Mouse (Mus musculus) frontal cortex, postnatal 14 days (tissue): Measurements from ENCODE around the gene Gucy1a1.
A peak's percentile ranks its signal among the peaks of the same experiment; 100 is the strongest.
"Not testable (repeated sequence)": the region's sequence is repeated elsewhere in the genome, so short reads cannot be mapped to it uniquely, and the experiment has no call there.

Experiments
- DNase-seq, 2 experiments: peaks; one replicate each; pipeline ENCODE4 v3.0.0; 2022; ENCODE audit warnings: low spot score in 2 of 2

Gucy1a1 gene

DNA sequence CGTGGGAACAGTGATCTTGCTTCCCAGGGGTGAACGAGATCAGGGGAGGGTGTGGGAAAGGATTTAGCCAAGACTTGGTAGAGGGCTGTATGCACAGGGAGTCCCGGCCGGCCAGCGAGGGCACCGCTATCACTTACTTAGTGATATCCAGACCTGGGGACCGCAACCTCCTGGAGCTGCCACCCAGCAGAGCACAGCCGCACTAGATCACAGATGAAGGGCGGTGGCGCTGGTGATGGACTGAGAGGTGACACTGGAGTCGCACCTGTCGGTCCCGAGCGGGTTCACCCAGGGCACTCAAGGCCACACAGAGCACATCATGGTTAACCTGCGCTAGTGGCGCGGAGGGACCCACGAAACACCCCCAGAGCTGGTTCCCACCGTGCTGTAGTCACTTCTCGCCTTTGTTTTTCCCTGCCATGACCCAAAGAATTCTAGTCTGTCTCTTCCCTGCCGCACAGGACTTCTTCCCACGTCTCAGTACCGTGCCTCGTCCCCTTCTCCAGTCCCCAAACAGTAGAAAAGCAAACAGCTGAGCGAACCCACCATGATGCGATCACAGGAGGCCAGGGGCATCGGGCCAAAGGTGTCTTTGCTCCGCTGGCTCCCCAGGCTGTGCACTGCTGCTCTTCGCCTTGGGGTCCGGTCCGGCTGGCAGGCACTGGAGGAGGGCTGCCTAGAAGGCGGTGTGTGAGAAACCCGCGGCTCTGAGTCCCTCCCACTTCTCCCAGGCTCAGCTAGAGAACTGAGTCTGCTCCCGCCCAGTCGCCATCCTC, at the start of gene Gucy1a1:
Gucy1a1 (minus strand) TSS at position 664 of the 776 bp plus-strand sequence.
- peak; percentile 50 to 56 for DNase-seq

DNA sequence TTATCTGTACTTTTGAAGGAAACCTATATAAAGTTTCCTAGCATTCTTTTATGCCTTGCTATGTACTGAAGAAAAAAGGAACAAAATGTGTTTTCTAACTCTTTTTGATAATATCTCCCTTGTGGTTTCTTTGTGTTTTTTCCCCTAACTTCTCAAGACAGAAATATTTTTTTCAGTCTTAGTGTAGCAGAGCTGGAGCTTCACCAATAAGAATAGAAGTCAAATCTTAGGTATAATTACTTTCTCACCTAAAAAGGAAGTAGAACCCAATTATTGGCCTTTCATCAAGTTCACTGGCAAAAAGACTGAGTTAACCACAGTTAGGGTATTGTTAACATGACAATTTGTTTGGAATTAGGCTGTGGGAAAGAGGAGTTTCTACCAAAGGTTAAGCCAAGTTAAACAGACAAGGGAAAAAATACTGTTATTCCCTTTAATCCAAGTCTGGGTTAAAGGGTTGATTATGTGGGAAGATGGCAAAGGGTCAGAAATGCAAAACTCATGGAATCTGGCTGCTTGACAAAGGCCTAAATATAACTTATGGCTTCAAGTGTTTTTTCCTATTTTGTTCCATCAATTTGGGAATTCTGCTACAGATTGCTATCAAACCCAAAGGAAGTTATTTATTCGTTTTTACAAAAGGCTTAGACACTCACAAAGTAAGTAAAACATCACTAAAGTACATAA, 46.1 kb upstream of the Gucy1a1 start:
- no peak for DNase-seq

DNA sequence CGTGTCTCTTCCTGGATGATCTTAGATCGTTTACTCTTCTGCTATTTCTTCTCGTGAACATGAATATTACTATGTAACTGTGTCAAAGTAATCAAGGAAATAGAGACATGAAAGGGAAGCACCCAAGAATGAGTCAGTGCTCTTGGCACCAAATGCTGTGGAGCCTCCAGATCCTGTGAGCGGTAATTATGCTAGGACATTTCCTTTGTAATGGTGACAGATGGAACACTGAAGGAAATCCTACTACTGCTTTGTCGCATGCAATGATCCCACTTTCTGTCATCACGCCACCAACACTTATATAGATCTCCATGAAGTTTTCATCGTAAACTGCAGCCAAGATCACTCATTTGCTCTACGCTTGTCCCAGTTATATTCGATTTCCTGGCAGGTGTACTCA, 40.0 kb upstream of the Gucy1a1 start:
- DNase-seq, result peak; percentile 7 to 8

DNA sequence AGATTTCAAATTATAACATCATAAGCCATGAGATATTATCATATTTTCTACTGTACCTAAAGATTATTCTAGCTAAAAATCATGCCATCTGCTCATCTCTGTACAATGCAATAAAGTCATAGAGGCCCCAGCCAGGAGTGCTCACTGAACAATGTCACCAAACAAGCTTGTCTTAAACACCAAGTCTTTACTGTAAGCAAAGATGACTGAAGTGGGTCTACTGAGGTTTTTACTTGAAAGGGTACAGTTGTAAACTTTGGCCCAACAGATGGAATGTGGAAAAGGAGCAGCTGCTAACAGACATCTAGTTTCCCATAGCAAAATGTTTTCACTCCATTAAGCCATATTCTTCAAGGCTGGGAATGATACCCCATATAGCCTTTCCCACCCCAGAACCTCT, 35.9 kb upstream of the Gucy1a1 start:
- no peak for DNase-seq

DNA sequence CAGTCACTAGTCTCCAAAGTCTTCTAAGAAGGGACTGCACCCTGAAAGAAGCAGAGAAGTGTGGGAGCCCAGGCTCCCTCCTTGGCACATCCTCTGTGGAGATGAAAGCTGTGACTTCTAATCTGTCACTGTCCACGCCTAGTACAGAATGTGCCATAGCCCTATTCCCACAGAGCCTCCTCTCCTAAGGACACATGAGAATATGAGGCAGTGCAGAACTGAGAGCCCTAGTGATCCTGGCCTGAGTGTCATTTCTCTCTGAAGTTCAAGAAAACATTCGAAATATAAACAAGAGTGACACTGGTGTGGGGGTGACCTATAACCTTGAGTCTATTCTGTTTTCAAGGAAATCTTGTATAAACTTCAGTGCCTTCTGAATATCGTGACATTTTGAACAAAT, 34.7 kb upstream of the Gucy1a1 start:
- no peak for DNase-seq

DNA sequence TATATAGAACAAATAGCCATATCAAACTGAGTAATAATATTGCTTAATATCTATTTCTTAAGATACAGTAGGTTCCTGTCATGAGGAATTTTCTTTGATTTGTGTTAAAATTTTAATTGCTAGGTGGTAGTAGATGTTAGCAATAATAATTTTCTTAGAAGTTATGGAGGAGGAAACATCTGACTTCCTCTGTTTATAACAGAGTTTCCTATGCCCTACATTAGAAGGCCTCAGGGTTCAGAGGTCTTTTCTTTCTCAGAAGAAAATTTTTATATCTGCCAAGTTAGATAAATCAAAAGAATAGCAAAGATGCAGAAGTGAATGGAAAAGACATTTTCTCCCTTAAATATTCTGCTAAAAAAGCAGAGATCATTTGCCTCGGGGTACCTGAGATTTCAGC, 29.9 kb upstream of the Gucy1a1 start:
- DNase-seq, result no peak

DNA sequence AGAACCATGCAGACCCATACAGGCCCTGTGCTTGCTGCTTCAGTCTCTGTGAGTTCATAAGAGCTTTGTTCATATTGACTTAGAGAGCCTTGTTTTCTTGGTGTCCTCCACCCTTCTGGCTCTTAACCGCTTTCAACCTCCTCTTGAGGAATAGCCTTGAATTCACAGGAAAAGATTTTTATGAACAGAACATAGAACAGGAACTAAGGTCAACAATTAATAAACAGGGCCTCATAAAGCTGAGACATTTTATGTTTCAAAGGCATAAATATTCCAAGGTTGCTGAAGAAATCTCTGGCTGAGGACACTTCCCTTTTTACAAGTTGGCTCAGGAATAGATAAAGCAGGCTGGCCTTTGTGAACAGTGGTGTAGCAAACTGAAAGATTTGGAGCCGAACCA, 21.5 kb upstream of the Gucy1a1 start:
- DNase-seq, result no peak

DNA sequence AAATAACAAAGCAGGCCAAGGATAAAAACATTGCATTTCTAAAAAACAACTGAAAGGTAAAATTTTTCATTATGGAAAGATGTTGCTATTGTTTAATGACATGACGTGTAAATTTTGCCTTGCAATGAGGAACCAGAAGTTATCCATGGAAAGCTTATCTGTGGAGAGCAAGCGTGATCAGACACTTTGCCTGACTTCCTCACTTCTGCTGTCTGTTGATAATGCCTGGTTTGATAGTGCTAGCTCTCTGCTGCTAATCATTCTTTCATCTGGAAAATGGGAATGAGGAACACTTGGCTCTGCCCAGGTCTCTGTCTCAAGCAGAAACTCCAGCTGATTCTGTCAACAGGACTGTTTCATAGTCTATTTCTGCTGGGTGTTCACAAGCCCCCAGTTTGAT, 20.3 kb upstream of the Gucy1a1 start:
- no peak for DNase-seq

DNA sequence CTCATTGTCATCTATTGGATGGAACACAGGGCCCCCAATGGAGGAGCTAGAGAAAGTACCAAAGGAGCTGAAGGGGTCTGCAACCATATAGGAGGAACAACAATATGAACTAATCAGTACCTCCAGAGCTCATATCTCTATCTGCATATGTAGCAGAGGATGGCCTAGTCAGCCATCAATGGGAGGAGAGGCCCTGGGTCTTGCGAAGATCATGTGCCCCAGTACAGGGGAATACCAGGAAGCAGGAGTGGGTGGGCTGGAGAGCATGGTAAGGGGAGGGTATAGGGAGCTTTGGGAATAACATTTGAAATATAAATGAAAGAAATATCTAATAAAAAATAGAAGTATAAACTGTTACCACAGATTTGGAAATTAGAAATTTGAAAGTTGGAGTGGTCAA, 17.4 kb upstream of the Gucy1a1 start:
- DNase-seq, result not testable (repeated sequence)

DNA sequence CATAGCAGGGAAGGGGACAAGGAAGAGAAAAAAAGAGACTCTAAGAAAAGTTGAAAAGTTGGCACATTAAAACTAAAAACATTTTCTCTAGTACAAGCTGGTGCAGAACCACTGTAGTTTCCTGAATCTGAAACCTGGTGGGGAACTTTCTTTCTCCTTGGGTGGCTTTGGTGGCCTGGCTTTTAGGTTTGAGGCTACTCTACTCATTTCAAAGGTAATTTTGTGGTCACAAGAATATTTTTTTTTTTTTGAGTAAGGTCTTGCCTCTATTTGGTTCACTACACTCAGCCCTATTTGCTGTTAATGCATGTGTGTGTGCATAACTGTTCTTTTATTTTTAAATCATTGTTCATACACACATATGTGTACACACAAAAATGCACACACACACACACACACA, 389 bp upstream of the Gucy1a1 start:
- DNase-seq, result no peak

DNA sequence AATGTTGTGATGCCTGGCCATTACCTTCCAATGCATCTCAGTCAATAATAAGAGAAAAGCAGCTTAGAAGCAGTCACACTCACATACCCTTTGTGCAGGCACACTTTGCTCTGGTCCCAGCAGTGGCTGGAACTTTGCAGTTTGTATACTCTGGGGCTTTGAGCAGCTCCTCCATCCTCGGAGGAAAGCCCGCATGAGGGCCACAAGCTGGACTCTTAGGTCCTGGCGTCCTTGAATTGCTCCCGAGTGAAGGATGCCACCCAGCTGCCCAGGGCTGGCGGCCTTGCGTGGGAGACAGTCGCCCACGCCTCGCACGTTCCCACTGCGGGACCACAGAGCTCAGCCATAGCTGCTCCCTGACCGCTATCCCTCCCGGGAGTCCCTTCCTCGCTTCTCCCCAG, 864 bp downstream of the Gucy1a1 start:
- no peak for DNase-seq

DNA sequence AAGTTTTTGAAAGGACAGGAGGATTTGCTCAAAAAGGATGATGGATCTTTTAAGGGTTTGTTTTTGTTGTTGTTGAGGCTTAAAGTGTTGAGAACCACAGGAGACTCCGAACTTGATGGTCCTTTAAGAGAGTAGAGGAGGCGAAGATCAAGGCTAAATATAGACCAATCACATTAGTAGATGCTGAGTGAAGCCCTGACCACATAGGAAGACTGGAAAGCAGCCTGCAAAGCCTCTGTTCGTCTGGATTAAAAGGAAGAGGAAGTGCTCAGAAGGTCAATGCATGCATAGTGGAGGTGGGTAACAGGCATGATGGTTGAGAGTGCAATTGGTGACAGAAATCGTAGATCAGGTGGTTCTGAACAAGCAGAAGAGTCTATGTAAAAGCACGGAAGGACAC, 4.8 kb downstream of the Gucy1a1 start:
- DNase-seq, result no peak

DNA sequence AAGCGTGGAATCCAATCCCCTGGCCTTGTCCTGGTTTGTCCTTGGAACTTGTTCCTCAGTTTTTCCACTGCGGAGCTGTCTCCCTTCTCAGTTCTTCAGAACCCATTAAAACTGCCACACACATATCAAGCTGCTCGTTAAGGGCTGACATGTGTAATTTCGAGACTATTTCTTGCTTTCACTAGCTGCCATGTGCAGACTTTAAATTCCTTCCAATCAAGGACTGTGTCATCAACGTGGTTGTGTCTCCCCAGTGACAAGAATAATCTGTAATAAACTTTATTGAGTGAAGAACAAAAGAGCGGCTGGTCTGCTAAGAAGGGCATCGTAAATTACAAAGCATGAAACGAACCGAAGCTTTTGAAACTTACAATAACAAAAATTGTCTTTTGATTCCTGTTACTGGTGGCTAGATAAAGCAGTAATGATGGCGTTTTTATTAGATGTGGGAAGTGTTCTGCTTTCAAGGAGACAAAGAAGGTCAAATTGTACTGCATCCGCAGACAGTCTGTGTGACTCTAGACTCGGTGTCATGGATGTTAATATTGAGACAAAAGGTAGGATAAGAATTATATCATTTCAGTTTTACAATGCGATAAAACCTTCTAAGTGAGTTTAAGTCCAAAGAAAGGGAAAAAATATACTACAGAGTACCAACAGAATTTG, 7.5 kb downstream of the Gucy1a1 start:
- no peak for DNase-seq

DNA sequence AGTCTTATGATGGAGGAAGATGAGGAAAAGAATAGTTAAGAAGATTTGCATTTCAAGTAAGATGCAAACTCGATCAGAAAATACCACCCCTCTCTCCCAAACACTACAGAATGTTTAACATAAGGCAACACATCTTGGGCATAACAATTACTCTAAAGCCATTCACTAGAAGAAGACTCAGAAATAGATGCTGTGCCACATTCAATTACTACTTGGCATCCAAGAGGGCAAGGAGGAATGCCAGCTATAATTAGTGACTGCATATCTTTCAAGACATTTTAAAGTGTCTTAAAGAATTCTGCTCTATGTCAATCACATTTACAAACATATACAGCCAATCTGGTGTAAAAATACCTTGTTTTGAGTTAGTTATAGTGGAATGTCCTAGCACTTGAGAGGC, 10.1 kb downstream of the Gucy1a1 start:
- no peak for DNase-seq

DNA sequence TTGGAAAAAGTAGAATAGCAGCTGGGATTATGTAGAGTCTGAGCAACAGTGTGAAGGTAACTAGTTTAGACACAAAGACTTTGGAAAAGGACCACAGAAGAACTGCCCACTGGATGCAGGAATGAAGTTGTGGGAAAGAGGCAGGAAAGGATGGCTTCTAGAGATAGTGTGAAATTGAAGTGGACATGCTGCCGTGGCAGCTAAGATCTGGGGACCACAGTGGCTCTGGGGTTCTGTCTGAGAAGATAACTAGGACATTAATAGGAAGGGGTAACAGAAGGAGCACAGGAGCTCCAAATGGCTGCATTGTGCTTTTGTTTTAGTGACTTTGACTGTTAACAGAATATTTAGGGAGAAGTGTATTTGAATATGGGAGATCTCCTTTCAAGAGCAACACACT, 16.3 kb downstream of the Gucy1a1 start:
- no peak for DNase-seq

DNA sequence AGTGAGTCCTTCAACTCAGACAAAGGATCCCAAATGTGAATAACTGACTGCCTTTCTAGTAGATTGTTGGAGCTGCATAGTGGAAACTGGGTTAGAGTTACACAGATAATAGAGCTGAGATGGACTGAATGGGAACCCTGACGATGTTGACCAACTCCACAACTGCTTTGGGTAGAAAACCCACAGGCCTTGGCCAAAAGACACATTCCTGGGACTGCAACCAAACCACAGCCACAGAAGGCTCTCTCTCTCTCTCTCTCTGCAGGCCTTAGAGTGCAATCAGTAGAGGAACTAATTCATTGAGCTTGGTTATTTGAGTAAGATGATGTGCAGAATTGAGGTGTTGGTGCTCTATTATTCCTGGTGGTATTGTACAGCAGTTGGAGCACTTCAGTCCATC, 21.0 kb downstream of the Gucy1a1 start:
- no peak for DNase-seq

DNA sequence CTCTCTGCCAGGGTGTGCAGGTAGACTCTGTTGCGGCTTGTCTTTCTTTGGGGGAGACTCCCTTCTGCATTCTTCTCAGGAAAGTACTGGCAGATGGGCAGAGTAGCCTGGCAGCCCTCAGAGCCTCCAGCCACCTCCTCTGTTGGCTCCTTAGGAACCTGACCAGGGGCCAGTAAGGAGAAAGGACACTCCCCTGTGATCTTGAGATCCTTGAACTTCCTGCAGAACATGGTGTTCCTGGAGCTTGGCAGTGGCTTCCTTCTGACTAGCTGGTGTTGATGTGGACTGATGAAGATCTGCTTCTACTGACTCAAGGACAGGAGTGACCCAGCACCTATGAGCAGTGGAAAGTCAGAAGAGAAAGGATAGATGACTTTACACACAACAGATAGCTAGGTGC, 26.7 kb downstream of the Gucy1a1 start:
- no peak for DNase-seq

DNA sequence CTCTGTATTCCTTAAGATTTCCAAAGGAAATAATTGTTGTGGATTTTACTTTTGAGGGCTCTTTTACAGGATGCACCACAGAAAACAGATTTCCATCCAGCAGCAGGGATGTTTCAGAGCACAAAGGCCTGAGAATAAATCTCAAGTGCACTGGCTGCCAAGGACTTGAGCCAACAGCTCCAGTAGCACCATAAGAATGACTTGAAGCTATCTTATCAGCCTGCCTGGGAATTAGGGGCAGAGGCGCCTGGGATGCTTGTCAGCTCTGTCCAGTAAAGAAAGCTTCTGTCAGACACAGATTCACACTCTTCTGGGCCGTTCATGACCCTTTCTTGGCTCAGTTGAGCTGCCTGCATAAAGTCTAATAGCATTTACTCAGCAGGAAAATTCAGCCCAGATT, 33.1 kb downstream of the Gucy1a1 start:
- DNase-seq, result no peak

DNA sequence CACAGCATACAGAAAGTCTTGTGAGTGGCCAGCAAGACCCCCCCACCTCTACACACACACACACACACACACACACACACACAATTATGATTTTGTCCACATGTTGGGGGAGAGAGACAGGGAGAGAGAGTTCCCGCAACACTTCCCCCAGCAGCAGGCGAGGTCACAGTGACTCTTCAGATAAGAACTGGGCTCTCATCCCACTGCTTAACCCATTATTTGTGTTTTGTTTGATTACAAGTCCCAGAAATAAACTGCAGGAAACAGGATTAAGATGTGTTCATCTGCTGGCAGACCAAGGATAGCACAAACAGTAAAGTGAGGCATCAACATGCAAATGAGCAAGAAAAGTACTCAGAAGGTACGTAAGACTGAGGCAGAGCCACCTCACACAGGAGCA, 33.6 kb downstream of the Gucy1a1 start:
- no peak for DNase-seq

DNA sequence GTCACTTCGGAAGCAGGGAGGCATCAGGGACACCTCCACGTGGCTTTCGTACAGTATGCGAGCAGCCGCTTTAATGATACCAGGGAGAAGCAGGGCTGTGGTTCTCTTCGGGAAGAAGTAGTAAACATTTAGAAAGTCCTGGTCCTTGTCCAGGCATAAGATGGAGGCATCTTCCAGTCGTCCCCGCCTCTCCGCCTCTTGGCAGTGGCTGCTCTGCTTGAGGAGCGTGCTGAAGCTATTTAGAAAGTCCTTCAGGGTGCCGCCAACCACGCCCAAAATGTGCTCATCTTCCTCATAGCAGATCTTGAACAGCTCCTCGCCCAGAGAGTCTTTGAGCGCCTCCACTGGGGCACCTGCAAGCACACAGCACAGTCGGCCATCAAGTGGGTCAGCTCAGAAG, 36.6 kb downstream of the Gucy1a1 start:
- DNase-seq, result no peak

DNA sequence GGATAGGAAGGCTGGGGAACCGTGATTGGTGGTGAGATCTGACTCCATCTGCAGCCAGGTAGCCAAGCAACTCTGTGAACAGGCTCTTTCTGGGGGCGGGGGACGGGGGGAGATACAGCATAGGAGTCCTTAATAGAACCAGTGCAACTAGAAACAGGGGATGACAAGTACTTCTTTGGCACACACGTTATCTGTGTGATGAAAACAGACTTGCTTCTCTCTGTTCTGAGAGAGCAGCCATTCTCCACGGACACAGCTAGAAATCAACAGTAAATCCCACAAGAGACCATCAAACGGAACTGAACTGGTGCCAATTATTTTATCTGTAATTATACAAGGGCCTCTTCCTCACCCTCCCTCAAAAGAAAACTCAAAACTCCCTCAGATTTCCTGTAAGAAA, 41.4 kb downstream of the Gucy1a1 start:
- DNase-seq, result no peak

DNA sequence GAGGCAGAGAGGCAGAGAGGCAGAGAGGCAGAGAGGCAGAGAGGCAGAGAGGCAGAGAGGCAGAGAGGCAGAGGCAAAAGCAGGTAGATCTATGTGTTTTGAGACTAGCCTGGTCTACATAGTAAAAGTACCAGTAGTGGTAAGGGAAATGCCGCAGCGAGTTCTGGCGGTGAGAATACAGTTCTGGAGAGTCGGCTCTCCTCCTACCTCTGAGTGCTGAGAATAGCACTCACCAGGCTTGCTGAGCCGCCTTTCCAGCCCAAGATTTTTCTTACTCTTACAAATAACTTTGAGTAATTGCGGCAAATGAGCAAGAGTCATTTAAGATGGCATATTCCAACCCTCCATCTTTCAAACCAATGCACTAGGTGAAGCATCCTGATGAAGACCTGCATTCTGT, 46.5 kb downstream of the Gucy1a1 start:
- no peak for DNase-seq

DNA sequence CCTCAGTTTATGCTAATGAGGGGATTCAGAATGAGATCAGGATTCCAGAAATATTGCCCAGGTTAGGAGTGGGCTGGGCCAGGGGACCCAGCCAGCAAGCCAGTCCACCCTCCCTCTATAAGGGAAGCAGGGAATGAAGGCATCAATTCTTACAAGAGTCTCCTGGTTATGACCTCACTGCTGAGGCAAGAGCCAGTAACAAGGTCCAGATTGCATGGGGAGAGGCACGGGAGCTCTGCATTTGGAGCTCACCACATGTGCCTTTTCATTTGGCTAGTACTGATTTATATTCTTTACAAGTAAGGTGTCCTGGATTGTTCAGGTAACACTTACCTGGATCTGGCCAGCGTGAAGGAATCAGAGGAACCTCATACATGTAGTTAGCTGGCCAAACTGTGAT, 48.8 kb downstream of the Gucy1a1 start:
- no peak for DNase-seq
